Mouse (Mus musculus): ENCODE data around the gene Edem3. TPM values are rescaled to one million over a fixed set of nuclear protein-coding genes. Genes with fewer than 3 reads are reported as not detected.

Gene Edem3
- polyA plus RNA-seq (2017; shearing (Covaris generic)): 25.0 TPM

DNA sequence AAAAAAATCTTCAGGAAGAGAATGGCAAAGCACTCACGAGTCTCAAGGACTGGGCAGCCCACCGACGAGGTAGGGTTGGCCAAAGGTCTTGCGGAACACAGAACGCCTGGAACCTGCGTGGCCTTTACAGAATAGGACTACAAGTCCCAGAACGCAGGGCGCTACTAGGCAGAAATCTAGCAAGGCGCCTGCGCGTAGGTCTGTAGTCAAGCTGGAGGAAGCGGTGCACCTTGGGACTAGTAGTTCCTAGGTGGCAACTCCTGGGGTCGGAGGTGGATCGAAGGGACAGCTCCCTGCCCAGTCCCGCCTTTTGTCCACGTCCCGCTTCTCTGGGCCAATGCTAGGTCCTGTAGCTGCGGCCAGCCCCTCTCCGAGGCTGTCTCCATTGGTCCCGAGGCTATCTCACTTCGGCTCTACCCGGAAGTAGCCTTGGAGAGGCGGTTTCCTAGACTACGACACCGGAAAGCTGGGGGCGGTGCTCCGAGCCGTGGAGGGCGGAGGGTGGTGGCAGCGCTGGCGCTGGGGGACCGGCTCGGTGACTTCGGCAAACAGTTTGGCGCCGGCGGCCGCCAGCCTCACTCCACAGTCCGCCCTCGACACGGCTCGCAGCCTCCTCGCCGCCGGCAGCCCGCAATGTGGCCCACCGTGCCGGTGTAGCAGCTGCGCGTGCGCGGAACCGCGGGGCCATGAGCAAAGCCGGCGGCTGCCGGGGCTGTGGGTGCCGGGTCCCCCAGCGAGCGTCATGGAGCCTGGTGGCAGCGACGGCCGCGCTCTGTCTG, at the start of gene Edem3:
Gene Edem3, plus strand, starts transcription at position 491 of the 779 bp plus-strand sequence.

Other genes starting within 250 kb of the Edem3 start
- gene Fam129a, start 184.2 kb upstream of the Edem3 start, polyA plus RNA-seq (2017; shearing (Covaris generic)): 38.3 TPM

Data from effector memory CD4-positive, alpha-beta T cell, adult 7 months (primary cell).